Mouse (Mus musculus): ENCODE measurements around the gene Pfkfb2. TPM values are rescaled to one million over a fixed set of nuclear protein-coding genes. Genes with fewer than 3 reads are reported as not detected.
"Not testable (repeated sequence)": the region's sequence is repeated elsewhere in the genome, so short reads cannot be mapped to it uniquely, and the experiment has no call there.

The Pfkfb2 gene
- polyA plus RNA-seq, 1 experiment from 2014 or later = 25.5 TPM

DNA sequence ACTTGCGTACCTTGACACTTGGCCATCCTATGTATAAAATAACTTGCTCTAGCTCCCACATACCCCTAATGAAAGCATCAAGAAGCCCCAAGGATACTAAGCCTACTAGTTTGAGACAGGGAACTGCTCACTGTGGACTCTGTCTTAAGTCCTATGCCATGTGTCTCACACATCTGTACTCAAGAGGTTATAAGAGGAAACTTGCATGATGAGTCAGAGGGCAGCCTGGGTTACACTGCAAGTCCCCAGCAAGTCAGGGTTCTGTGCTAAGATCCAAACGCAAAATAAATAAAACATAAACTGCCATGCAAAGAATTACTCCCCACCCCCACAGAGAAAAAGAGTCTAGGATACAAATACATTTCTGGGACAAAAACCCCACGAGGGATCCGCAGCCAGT is 15.0 kb downstream of the Pfkfb2 start:
- WGBS = 80% methylated on average over 4 of the region's 4 CpGs
- ATAC-seq (replicated peaks) = no peak

DNA sequence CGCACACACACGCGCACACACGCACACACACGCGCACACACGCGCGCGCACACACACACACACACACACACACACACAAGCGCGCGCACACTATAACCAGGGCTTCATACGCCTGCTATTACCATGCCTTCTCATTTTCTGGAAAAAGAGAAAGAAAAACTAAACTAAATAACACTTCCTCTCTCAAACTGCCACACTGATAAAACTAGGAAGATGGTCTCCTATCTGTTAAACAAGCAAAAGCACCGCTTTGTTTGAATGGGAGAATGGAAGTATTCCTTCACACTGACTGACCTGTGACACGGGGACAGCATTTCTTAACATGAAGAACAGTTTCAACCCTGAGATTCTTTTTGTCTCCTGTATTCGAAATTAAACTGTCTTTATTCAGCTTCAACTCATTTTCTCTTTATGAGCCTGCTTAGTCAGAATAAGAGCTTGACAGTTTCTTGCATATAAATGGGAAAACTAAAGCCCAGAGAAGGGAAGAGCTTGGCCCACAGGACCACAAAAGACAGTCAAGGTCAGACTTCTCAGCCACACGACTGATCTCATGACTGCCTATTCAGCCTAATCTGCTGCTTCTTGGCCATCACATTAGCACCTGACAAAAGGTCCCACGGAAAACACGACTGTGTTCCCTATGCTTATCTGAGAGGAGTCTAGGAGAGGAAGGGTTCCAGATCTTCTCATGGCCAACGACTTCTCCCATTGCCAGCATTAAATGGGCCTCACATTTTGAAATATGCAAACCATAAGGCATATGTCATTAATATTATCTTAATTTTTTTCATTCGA is 18.6 kb downstream of the Pfkfb2 start:
- Histone ChIP-seq H3K9me3 (no peaks in the 10 kb centered on the region), H3K4me2 (no peak overlapping the region), H3K4me3 (no peak overlapping the region), H3K36me3 (replicated peaks) (0 out of 2 replicates have a peak, but pooled peaks cover 13% of the 10 kb centered on the region), H3K27me3 (replicated peaks) (no peaks in the 10 kb centered on the region), H3K9ac (no peak overlapping the region), H3K4me1 (peaks cover 11% of the 10 kb centered on the region), H3K27ac (no peak overlapping the region)
- 89% methylated on average over 22 of the region's 22 CpGs for WGBS
- ATAC-seq (replicated peaks) = no peak

More for the DNA sequence above, 15.0 kb downstream of the Pfkfb2 start:
- Histone ChIP-seq H3K4me3 (no peak overlapping the region), H3K27me3 (replicated peaks) (no peaks in the 10 kb centered on the region), H3K9ac (no peak overlapping the region), H3K36me3 (replicated peaks) (0 out of 2 replicates have a peak, but pooled peaks cover 2% of the 10 kb centered on the region), H3K4me2 (no peak overlapping the region), H3K4me1 (peaks cover 21% of the 10 kb centered on the region), H3K9me3 (no peaks in the 10 kb centered on the region), H3K27ac (no peak overlapping the region)

DNA sequence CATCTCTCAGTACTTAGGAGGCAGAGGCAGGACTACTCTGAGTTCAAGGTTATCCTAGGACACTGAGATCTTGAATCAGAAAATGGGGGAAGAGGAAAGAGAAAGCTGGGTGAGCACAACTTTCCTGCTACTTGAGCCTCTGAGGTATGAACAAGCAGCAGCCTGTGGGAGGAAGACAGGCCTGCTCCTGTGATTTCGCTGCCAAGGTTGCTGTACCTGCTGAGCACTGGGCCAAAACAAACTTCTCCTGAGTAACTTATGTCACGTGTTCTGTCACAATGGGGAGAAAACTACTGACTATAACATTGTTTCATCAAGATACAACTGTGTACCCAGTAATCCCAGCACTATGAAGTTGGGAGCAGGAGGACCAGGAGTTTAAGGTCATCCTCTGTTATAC is 25.4 kb downstream of the Pfkfb2 start:
- WGBS = 90% methylated on average over 2 of the region's 2 CpGs

DNA sequence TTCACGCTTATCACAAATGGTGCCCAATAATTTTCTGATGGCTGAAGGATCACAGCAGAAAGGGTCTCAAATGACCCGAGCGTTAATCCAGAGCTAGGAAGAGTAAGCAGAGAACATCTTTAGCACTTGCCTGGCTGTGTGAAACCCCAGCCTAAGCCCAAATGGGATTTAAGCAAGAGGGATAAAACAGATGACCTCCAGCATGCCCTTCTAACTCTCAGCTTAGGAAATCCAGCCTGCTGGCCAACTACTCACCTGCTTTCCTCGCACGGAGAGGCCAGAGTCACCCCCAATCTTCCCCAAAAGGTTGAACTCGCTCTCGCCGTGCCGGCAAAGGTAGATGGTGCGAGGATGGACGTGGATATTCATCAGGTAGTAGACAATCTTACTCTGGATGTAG is 27.1 kb downstream of the Pfkfb2 start:
- no peaks in the 10 kb centered on the region for H3K9me3 ChIP-seq
- no peak overlapping the region for H3K9ac ChIP-seq
- H3K4me3 ChIP-seq = no peak overlapping the region
- H3K4me2 ChIP-seq = no peak overlapping the region
- H3K4me1 ChIP-seq = no peaks in the 10 kb centered on the region
- no peak overlapping the region for H3K27ac ChIP-seq
- no peak for ATAC-seq (replicated peaks)
- 93% methylated on average over 11 of the region's 11 CpGs for WGBS
- peaks cover 60% of the 10 kb centered on the region for H3K36me3 ChIP-seq (replicated peaks)
- H3K27me3 ChIP-seq (replicated peaks) = no peaks in the 10 kb centered on the region

More for the DNA sequence above, 25.4 kb downstream of the Pfkfb2 start:
- H3K9me3 ChIP-seq = no peaks in the 10 kb centered on the region
- H3K4me3 ChIP-seq = no peak overlapping the region
- no peak overlapping the region for H3K27ac ChIP-seq
- ATAC-seq (replicated peaks) = no peak
- no peak overlapping the region for H3K4me2 ChIP-seq
- H3K4me1 ChIP-seq = no peaks in the 10 kb centered on the region
- no peaks in the 10 kb centered on the region for H3K27me3 ChIP-seq (replicated peaks)
- H3K9ac ChIP-seq = no peak overlapping the region
- H3K36me3 ChIP-seq (replicated peaks) = peaks cover 47% of the 10 kb centered on the region

DNA sequence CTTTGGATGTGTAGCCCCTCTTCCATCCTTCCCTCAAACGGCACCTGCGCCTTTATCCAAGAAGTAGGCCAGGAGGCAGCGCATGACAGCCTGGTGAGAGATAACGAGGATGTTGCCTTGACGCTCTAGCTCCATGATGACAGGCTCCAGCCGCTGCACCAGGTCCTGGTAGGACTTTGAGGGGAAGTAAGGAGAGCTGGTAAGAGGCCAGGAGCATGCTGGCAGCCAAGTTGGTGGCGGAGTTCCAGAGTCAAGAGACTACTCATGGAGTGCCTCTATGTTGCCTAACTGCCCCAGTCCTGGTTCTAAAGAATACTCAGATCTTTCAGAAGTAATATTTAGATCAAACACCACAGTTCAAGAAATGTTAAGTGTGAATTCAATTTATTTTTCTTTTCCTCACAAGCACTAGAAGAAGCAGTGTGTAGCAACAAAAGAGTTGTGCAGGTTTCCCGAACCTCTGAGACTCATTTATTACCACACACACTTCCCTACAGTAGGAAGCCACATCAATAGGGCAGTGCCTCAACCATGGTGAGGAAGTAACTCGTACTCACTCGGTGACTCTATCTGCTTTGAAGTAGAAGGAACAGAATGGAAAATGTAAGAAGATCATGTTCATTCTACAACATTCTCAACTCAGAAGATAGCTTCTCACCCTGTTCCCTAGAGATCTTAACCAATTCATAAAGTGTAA is 29.0 kb downstream of the Pfkfb2 start:
- WGBS = 95% methylated on average over 10 of the region's 10 CpGs

DNA sequence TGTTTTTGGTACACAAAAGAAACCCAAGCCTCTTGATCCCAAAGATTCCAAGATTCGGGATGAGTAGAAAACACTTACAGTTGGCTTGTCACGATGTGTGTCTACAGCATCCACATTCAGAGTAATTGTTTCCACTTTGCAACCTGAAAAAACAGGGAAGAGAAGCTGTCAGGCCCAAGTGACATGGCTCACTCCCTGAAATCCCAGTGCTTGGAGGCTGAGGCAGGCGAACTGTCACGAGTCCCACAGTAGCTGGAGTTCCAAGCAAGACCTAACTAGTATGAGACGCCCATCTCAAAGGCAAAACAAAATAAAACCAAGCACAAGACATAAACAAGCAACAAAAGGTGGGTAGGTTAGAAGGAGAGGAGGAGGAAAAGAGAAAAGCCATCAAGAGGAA is 30.5 kb downstream of the Pfkfb2 start:
- Histone ChIP-seq H3K9ac (no peak overlapping the region), H3K4me1 (no peaks in the 10 kb centered on the region), H3K27me3 (replicated peaks) (no peaks in the 10 kb centered on the region), H3K36me3 (replicated peaks) (peaks cover 52% of the 10 kb centered on the region), H3K4me2 (no peak overlapping the region), H3K27ac (no peak overlapping the region), H3K4me3 (no peak overlapping the region), H3K9me3 (no peaks in the 10 kb centered on the region)
- WGBS = 92% methylated on average over 5 of the region's 5 CpGs
- ATAC-seq (replicated peaks) = no peak

More for the DNA sequence above, 29.0 kb downstream of the Pfkfb2 start:
- ATAC-seq (replicated peaks) = no peak
- Histone ChIP-seq H3K9ac (no peak overlapping the region), H3K27ac (no peak overlapping the region), H3K4me2 (no peak overlapping the region), H3K4me3 (no peak overlapping the region), H3K36me3 (replicated peaks) (peaks cover 54% of the 10 kb centered on the region), H3K4me1 (no peaks in the 10 kb centered on the region), H3K27me3 (replicated peaks) (no peaks in the 10 kb centered on the region), H3K9me3 (no peaks in the 10 kb centered on the region)

DNA sequence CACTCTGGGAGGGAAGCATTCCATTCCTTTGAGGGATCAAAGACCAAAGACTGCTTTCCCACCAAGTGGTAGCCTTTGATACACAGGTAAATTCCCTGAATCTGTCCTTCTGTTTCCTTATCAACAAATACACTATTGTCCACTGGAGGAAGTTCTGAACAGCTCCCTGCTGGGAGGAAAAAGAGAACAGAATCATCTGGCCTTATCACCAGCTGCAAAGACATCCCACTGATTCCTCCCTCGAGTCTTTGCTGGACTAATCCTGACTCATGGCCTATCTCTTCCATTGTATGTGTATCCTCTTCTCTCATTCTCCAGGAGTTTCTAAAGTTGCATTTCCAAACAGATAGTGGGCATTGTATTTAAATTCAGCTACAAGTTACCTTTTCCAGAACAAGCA is 45.1 kb downstream of the Pfkfb2 start:
- Histone ChIP-seq H3K27me3 (replicated peaks) (no peaks in the 10 kb centered on the region), H3K27ac (no peak overlapping the region), H3K4me2 (no peak overlapping the region), H3K9me3 (no peaks in the 10 kb centered on the region), H3K36me3 (replicated peaks) (no peaks in the 10 kb centered on the region; the same call in 1 of the 2 replicates), H3K4me3 (no peak overlapping the region), H3K9ac (no peak overlapping the region), H3K4me1 (no peaks in the 10 kb centered on the region)
- 14% methylated on average over 1 of the region's 1 CpGs for WGBS
- ATAC-seq (replicated peaks) = no peak

DNA sequence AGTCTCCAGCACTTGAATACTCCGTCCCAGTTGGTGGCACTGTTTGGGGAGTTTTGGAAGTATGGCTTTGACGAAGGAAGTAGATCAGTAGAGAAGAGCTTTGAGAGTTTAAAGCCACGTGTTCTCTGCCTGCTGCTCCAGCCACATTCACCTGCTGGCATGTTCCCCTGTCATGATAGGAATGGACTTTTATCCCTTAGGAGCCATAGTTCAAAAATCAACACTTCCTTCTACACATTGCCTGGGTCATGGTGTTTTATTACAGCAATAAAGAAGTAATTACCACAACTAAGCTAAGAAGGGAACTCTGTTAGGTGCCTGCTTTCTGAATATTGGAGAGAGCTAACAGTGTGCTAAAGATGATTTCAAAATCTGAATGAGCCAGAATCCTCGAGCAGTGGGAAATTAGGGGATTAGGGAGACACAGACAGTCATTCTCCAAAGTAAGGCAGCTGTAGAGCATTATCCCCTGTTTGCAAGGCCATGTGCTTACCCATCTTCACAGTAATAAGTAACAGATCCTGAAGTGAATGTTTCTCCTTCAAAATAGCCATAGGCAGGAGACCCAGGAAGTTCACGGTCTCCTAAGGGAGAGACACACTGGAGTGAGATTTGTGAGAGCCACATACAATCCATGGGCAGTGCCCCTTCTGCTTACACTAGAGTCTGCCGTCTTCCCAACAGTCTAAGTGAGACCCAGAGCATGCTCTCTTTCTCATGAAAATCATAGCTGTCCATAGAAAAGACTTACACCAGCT is 47.2 kb downstream of the Pfkfb2 start:
- Histone ChIP-seq H3K4me2 (no peak overlapping the region), H3K27ac (no peak overlapping the region), H3K27me3 (replicated peaks) (no peaks in the 10 kb centered on the region), H3K36me3 (replicated peaks) (no peaks in the 10 kb centered on the region), H3K9me3 (no peaks in the 10 kb centered on the region), H3K4me1 (no peaks in the 10 kb centered on the region), H3K4me3 (no peak overlapping the region), H3K9ac (no peak overlapping the region)
- no peak for ATAC-seq (replicated peaks)
- 81% methylated on average over 6 of the region's 6 CpGs for WGBS

DNA sequence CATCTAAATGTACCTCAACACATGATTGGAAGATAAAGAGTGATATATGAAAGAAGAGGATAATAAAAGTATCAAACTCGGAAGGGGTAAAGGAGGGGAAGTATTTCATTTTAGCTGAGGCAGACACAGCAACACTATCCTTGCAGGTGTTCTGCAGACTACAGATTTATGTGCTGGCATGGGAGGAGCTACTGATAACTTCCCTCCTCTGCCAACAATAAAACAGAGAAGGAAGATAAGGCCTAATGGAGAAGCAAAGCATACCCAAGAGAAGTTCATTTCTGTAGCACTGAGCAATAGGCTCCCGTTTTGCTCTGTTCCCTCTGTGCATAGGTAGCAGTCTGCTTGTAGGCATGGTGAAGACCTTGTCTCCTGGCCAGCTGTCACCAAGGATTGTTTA is 48.0 kb downstream of the Pfkfb2 start:
- no peak for ATAC-seq (replicated peaks)
- H3K27ac ChIP-seq = no peak overlapping the region
- no peaks in the 10 kb centered on the region for H3K27me3 ChIP-seq (replicated peaks)
- no peaks in the 10 kb centered on the region for H3K9me3 ChIP-seq
- no peak overlapping the region for H3K4me3 ChIP-seq
- no peaks in the 10 kb centered on the region for H3K4me1 ChIP-seq
- no peak overlapping the region for H3K9ac ChIP-seq
- no peaks in the 10 kb centered on the region for H3K36me3 ChIP-seq (replicated peaks)
- no peak overlapping the region for H3K4me2 ChIP-seq
- 90% methylated on average over 2 of the region's 2 CpGs for WGBS

DNA sequence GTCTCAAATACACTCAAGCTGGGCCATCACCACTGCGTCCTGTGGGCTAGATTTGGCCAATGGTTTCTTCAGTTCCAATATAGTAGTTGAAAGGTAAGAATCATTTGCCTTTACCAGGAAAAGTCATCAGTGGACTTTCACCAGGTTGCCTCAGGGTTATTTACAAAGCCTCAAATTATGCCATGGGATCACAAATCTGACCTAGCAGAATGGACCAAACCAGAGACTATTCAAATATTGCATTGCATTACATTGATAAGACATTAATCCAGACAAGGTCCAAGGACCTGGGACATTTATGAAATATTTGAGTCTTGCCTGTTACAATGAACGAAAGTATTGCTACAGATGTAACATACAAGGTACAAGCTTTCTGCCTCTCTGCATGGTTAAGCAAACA is 50.5 kb downstream of the Pfkfb2 start:
- H3K9me3 ChIP-seq = no peaks in the 10 kb centered on the region
- no peak for ATAC-seq (replicated peaks)
- H3K27ac ChIP-seq = no peak overlapping the region
- no peak overlapping the region for H3K4me2 ChIP-seq
- H3K4me1 ChIP-seq = no peaks in the 10 kb centered on the region
- H3K9ac ChIP-seq = no peak overlapping the region
- no peak overlapping the region for H3K4me3 ChIP-seq
- H3K27me3 ChIP-seq (replicated peaks) = no peaks in the 10 kb centered on the region
- 85% methylated on average over 2 of the region's 2 CpGs for WGBS
- no peaks in the 10 kb centered on the region for H3K36me3 ChIP-seq (replicated peaks)

DNA sequence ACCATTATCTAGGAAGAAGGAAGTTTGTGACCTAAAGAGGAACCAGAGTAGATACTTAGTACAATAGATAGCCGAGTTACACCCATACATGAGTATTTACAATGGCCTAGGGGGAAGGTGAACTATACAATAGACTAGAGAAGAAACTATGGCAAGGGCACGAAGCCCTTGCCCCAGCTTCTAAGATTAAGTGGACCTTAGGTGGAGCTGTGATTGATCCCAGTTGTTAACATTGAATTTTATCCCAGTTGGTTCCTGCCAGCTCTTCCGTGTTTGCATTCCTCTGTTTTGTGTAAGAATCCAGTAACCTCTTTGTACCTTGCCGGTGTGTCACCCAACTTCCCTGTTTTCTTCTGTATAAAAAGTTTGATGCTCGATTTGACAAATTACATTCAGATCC is 65.5 kb downstream of the Pfkfb2 start:
- ATAC-seq (replicated peaks); H3K4me3 ChIP-seq; H3K27me3 ChIP-seq (replicated peaks); H3K9me3 ChIP-seq; H3K4me2 ChIP-seq; H3K36me3 ChIP-seq (replicated peaks); H3K27ac ChIP-seq; H3K9ac ChIP-seq; H3K4me1 ChIP-seq: not testable (repeated sequence)
- 87% methylated on average over 5 of the region's 5 CpGs for WGBS

DNA sequence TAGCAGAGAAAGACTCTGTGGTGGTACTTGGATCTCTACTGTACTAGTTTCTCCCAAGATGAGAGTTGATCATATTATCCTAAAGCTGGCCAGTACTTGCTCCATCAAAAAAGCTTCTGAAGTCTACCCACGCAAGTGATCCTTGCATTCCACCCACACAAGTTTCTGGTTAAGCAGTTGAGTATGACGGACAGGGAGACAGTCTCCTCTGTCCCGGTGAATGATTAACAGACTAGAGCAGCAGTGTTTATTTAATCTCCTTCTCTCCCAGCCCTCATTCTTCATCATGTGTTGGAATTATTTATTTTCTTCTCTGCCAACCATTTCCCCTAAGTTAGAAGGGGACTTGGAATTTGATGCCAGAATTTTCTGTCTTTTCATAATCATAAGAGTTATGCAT is 67.6 kb downstream of the Pfkfb2 start, which contains the start of gene C4bp:
Gene C4bp (minus strand): TSS at position 179 of the 400 bp plus-strand sequence.
- WGBS = 91% methylated on average over 3 of the region's 3 CpGs
- Histone ChIP-seq H3K4me2 (no peak within 1 kb of the TSS), H3K9me3 (no peaks in the 10 kb centered on the region), H3K27me3 (replicated peaks) (no peaks in the 10 kb centered on the region), H3K27ac (no peak within 1 kb of the TSS), H3K36me3 (replicated peaks) (no peaks in the 10 kb centered on the region), H3K4me1 (no peaks in the 10 kb centered on the region), H3K9ac (no peak within 1 kb of the TSS), H3K4me3 (no peak within 1 kb of the TSS)
- ATAC-seq (replicated peaks) = no peak

Measured in midbrain, embryonic 15.5 days (tissue).